Mouse (Mus musculus) effector memory CD4-positive, alpha-beta T cell, adult 5 months (primary cell): ENCODE results near the gene Agap1. TPM values are rescaled to one million over a fixed set of nuclear protein-coding genes. Genes with fewer than 3 reads are reported as not detected.

Experiments
- polyA plus RNA-seq: library from polyadenylated mRNA; unstranded; fragments of 100-300 nt; shearing (Covaris generic); gene quantifications from one replicate; pipeline ENCODE4 v1.2.1, GENCODE M21; 2017

Agap1 gene
- polyA plus RNA-seq, result 0.09 TPM

GRCm38 (mm10) chr1:89454196-89455123 is at the start of gene Agap1:
Gene Agap1 (plus strand): TSS chr1:89454806.

GRCm38 (mm10) chr1:89931120-89931519 is 476.5 kb downstream of the Agap1 start, which contains the start of gene Gbx2:
Gene Gbx2 (minus strand): TSS chr1:89931179.

